Mouse (Mus musculus) liver, embryonic 15.5 days (tissue): ENCODE data around the gene Dnajc5. TPM values are rescaled to one million over a fixed set of nuclear protein-coding genes. Genes with fewer than 3 reads are reported as not detected.

Source experiments
- ATAC-seq: fragments of 200-750 bp; cut with Nextera tagmentation; 2 replicates; pipeline ENCODE4 v1.8.0; 2017; ENCODE audit warnings: moderate number of reproducible peaks, mild to moderate bottlenecking, moderate library complexity; ENCODE audit not compliant: insufficient read depth
- H3K27ac ChIP-seq: fragments of 300-500 bp; sonication (generic); replicated peaks from 2 replicates; pipeline ENCODE4 v1.5.1; 2015; ENCODE audit warnings: mild to moderate bottlenecking, inconsistent platforms
- H3K27me3 ChIP-seq: fragments of 300-500 bp; sonication (generic); 2 replicates; pipeline ENCODE4 v1.6.1; 2015; ENCODE audit warnings: mild to moderate bottlenecking, inconsistent platforms
- H3K36me3 ChIP-seq: fragments of 300-500 bp; sonication (generic); replicated peaks from 2 replicates; pipeline ENCODE4 v1.6.1; 2015; ENCODE audit warnings: moderate library complexity, mild to moderate bottlenecking, inconsistent platforms
- H3K4me1 ChIP-seq: fragments of 300-500 bp; sonication (generic); replicated peaks from 2 replicates; pipeline ENCODE4 v1.6.1; 2015; ENCODE audit warnings: inconsistent platforms
- H3K4me2 ChIP-seq: fragments of 300-500 bp; sonication (generic); 2 replicates; pipeline ENCODE4 v1.6.1; 2015; ENCODE audit warnings: moderate library complexity, mild to moderate bottlenecking, inconsistent platforms
- H3K4me3 ChIP-seq: fragments of 300-500 bp; sonication (generic); replicated peaks from 2 replicates; pipeline ENCODE4 v1.5.1; 2015; ENCODE audit warnings: mild to moderate bottlenecking, inconsistent platforms
- H3K9ac ChIP-seq: fragments of 300-500 bp; sonication (generic); 2 replicates; pipeline ENCODE4 v1.6.1; 2015; ENCODE audit warnings: moderate library complexity, mild to moderate bottlenecking, inconsistent platforms
- H3K9me3 ChIP-seq: fragments of 300-500 bp; sonication (generic); replicated peaks from 2 replicates; pipeline ENCODE4 v1.6.1; 2016; ENCODE audit warnings: inconsistent platforms
- WGBS: fragments of 180-500 bp; shearing (Covaris S2); methylation state at CpG from one replicate; pipeline ENCODE4 v1.1.7; 2015; ENCODE audit warnings: mixed read lengths; ENCODE audit not compliant: insufficient replicate concordance; 5-methylcytosine and 5-hydroxymethylcytosine counted together
- polyA plus RNA-seq: library from polyadenylated mRNA; unstranded; fragments of >200 nt; fragmentation: Nextera tagmentation; extraction: Ambion mirVana; gene quantifications from 2 replicates; pipeline ENCODE4 v1.2.1, GENCODE M21; 2015

The Dnajc5 gene
- polyA plus RNA-seq, 1 experiment from 2014 or later: 27.7 TPM

DNA sequence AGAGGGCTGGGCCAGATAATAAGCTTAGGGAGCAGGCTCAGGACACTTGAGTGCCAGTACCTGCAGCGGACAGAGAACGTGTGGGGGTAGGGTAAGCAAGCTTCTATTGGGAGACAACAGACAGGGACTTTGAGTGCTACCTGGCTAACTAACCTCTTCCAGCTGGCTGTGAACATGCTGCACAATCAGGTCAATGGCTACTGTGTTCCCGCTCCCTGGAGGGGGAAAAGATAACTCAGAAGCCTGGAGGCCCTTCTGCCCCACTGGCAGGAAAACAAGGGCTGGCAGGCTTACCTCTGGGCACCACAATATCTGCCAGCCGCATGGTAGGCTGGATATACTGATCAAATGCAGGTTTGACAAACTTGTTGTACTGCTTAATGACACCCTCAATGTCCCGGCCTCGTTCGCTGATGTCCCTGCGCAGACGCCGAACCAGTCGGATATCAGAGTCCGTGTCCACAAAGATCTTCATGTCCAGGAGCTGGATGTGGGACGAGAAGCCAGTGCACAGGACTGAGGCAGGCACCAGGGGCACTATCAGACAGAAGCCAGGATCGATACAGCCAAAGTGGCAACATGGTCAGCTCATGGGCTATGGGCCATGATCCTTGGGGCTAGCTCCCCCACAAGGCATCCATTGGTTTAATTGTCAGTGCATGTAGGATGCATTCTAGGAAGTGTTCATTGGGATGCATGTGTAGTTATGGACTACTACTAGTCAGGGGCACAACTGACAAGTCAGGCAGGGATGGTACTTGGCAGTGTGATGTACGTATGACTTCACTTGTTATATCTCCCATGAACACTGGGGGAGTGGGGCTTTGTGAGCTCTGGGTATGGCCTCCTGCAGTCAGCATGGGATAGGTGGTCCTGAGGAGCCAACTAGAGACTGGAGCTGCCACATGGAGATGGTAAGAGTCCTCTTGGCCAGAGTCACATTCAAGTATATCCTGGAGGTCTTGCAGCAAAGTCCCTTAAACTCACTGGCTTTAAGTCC is 52.9 kb downstream of the Dnajc5 start:
- Histone ChIP-seq H3K27ac (no peak overlapping the region), H3K9me3 (no peaks in the 10 kb centered on the region), H3K4me1 (peaks cover 82% of the 10 kb centered on the region), H3K36me3 (peaks cover 17% of the 10 kb centered on the region), H3K9ac (no peak overlapping the region), H3K4me2 (no peak overlapping the region), H3K4me3 (no peak overlapping the region), H3K27me3 (no peaks in the 10 kb centered on the region)
- ATAC-seq: no peak
- whole genome bisulfite sequencing: 84% methylated on average over 15 of the region's 15 CpGs

DNA sequence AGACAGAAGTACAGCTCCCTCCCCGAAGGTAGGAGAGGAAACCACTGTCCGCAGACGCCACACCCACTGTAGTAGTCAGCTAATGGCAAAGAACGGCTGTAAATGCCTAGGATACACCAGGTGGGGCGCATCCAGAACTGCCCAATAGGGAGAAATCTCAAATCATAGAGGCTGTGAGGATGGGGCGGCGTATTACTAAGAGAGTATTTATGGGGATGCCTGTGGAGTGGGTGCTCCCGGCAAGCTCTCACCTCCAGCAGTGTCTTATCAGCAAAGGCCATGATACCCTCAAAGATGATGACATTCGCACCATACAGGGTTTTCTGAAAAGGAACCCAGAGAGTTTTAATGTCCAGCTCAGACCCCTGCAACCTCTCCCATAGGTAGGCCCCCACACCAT is 53.7 kb downstream of the Dnajc5 start:
- H3K9ac ChIP-seq: no peak overlapping the region
- WGBS: 56% methylated on average over 9 of the region's 9 CpGs
- H3K9me3 ChIP-seq: no peaks in the 10 kb centered on the region
- peaks cover 17% of the 10 kb centered on the region for H3K36me3 ChIP-seq
- no peak overlapping the region for H3K4me2 ChIP-seq
- no peak overlapping the region for H3K27ac ChIP-seq
- H3K4me1 ChIP-seq: peaks cover 82% of the 10 kb centered on the region
- no peaks in the 10 kb centered on the region for H3K27me3 ChIP-seq
- no peak overlapping the region for H3K4me3 ChIP-seq
- no peak for ATAC-seq

DNA sequence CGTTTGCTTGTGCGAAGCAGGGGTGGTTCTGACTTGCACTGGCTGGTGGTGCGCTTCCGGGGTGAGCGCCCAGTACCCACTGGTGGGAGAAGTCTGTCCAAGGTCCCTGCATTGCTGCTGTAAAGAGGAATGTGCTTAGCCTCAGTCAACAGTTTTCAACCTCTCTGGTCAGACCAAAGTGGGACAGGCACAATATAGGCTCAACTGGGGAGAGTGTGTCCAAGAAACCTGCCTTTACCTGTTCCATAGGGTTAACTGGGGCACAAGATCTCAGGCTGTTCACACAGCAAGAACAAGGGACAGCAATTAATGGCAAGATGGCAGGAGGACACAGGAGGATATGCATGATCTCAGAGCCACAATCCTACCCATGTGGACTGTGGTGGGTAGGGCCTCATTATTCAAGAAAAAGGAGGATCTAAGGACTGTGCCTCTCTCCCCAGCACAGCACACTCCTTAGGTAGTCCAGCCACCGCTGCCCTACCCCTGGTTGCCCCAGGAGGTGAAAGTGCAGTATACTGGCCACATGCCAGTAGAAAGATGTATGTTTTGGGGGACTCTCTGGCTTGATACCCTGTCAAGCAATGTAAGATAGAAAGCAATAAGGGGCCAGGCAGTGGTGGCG is 54.7 kb downstream of the Dnajc5 start:
- WGBS: 88% methylated on average over 7 of the region's 7 CpGs
- no peak for ATAC-seq
- H3K36me3 ChIP-seq: peaks cover 17% of the 10 kb centered on the region
- no peak overlapping the region for H3K4me3 ChIP-seq
- no peak overlapping the region for H3K4me2 ChIP-seq
- no peak overlapping the region for H3K27ac ChIP-seq
- H3K9ac ChIP-seq: no peak overlapping the region
- H3K27me3 ChIP-seq: no peaks in the 10 kb centered on the region
- H3K9me3 ChIP-seq: no peaks in the 10 kb centered on the region
- peaks cover 82% of the 10 kb centered on the region for H3K4me1 ChIP-seq

DNA sequence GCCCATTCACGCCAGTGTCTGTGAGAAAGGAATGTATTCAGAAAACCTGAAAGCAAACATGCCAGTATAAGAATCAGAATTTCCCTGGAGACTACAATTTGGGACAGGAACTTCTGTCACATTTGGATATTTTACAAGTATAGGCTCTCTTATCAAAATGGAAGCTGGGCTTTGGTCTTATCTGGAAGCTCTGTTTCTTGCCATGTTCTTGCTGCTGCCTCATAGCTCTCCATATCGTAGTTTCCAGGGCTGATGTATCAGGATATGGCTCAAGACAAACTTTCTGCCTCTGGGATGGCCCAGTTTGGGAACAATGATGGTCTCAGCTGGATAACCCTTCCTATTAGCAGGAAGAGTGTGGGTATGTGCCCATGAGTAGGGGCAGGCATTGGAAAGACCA is 56.3 kb downstream of the Dnajc5 start:
- peak overlapping the region; percentile 48 for H3K4me2 ChIP-seq
- H3K9me3 ChIP-seq: no peaks in the 10 kb centered on the region
- H3K36me3 ChIP-seq: peaks cover 17% of the 10 kb centered on the region
- no peak overlapping the region for H3K9ac ChIP-seq
- H3K27ac ChIP-seq: peak overlapping the region; percentile 66
- no peaks in the 10 kb centered on the region for H3K27me3 ChIP-seq
- ATAC-seq: no peak
- WGBS: 52% methylated on average over 2 of the region's 2 CpGs
- H3K4me1 ChIP-seq: peaks cover 82% of the 10 kb centered on the region
- H3K4me3 ChIP-seq: no peak overlapping the region

DNA sequence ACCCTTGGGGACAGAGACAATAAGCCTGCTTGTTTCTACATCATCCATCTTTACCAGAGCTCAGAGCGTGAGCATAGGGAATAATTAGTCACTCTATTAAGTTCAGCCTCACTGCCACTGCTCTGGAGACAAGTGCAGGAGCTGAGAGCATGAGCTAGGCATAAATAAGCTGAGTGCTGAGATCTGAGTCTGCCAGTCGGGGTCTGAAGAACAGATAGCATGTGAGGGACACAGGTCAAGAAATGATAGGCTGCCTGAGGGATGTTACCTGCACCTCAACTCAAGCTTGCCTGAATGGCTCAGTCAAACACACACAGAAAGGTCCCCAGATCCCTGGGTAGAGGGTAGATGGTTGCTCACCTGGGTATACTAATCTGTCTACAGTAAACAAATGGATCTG is 56.8 kb downstream of the Dnajc5 start:
- WGBS: 58% methylated on average over 2 of the region's 2 CpGs
- H3K27me3 ChIP-seq: no peaks in the 10 kb centered on the region
- H3K4me2 ChIP-seq: peak overlapping the region; percentile 48
- H3K4me3 ChIP-seq: no peak overlapping the region
- H3K27ac ChIP-seq: peak overlapping the region; percentile 66
- 0 out of 2 replicates have a peak overlapping the region, but pooled peaks have one; percentile 0 for H3K9ac ChIP-seq
- peaks cover 14% of the 10 kb centered on the region for H3K36me3 ChIP-seq
- ATAC-seq: no peak
- no peaks in the 10 kb centered on the region for H3K9me3 ChIP-seq
- H3K4me1 ChIP-seq: peaks cover 81% of the 10 kb centered on the region

DNA sequence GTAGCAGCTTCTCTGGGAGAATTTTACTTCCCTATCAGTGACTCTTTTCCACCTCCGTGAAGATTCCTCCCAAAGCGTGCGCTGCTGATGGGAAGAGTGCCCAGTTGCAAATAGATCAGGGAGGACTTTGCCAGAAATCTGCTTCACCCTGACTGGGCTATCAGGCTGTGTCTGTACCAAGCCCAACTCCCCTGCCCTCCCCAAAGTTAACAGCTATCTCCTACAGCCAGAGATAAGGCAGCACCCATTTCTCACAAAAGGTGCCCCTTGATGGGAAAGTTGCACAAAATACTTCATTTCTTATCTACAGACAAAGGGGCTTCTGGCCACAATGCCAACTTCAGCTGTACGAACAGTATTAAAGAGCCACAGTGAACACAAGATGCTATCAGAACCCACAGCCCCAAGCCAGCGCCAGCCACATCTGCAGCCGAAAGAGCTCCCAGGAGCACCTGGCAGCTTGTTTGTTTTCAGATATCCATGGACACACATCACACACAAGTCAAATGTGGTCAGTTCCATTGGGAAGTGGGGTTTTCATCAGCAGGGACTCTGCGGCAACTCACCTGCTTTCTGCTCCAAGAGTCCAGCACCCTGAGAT is 57.8 kb downstream of the Dnajc5 start:
- peak; percentile 44 for ATAC-seq
- Histone ChIP-seq H3K4me1 (peaks cover 88% of the 10 kb centered on the region), H3K27me3 (no peaks in the 10 kb centered on the region), H3K9ac (peak overlapping the region; percentile 26; the same call in 1 of the 2 replicates), H3K36me3 (peaks cover 5% of the 10 kb centered on the region; the same call in 1 of the 2 replicates), H3K4me3 (0 out of 2 replicates have a peak overlapping the region, but pooled peaks have one; percentile 3), H3K27ac (peak overlapping the region; percentile 66), H3K9me3 (no peaks in the 10 kb centered on the region), H3K4me2 (peak overlapping the region; percentile 48)
- WGBS: 21% methylated on average over 7 of the region's 7 CpGs

DNA sequence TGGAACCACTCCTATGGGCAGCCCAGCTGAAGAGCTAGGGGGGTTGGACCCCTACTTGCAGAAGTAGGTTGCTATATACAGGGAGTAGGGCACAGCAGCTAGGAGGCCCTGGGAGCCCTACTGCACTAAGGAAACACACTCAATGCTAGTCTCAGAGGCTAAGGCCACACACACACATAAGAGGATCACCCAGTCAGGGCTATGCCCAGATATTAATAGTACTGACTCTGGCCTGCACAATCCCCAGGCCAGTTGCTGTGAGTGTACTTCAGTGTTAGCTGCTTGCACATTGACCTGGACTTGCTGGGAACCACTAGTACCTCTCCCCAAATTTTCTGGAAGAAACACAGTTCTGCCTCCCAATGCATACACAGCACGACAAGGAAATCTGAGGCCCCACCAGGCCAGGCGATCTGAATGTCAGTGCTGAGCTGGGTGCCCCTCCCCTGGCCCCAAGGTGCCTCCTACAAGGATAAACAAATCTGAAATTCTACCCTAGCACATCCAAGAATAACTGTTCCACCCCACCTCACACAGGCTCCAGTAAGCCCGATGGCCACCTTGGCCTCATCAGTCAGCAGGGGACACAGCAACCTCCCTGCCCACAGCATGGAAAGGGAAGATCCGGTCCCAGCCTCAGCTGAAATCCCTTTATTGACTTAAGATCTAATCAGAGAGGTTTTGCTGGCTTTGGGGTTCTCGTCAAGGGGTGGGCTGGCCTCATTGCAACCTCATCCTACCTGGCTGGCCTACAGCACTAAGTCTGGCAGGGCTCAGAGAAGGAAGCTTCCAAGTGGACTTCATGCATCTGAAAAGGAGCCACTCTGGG is 58.7 kb downstream of the Dnajc5 start:
- ATAC-seq: no peak
- H3K9ac ChIP-seq: peak overlapping the region; percentile 26; the same call in 1 of the 2 replicates
- no peaks in the 10 kb centered on the region for H3K27me3 ChIP-seq
- peak overlapping the region; percentile 48 for H3K4me2 ChIP-seq
- peaks cover 82% of the 10 kb centered on the region for H3K4me1 ChIP-seq
- H3K9me3 ChIP-seq: no peaks in the 10 kb centered on the region
- no peaks in the 10 kb centered on the region for H3K36me3 ChIP-seq
- no peak overlapping the region for H3K4me3 ChIP-seq
- 55% methylated on average over 5 of the region's 5 CpGs for WGBS
- peak overlapping the region; percentile 66 for H3K27ac ChIP-seq

GRCm38 (mm10) chr2:181579681-181580080 is 59.4 kb downstream of the Dnajc5 start:
- no peak for ATAC-seq
- no peaks in the 10 kb centered on the region for H3K27me3 ChIP-seq
- WGBS: 78% methylated on average over 1 of the region's 1 CpGs
- H3K9ac ChIP-seq: no peak overlapping the region
- peak overlapping the region; percentile 66; the same call in 1 of the 2 replicates for H3K27ac ChIP-seq
- peaks cover 75% of the 10 kb centered on the region for H3K4me1 ChIP-seq
- H3K9me3 ChIP-seq: no peaks in the 10 kb centered on the region
- no peak overlapping the region for H3K4me3 ChIP-seq
- H3K4me2 ChIP-seq: peak overlapping the region; percentile 98
- no peaks in the 10 kb centered on the region; the same call in 1 of the 2 replicates for H3K36me3 ChIP-seq

DNA sequence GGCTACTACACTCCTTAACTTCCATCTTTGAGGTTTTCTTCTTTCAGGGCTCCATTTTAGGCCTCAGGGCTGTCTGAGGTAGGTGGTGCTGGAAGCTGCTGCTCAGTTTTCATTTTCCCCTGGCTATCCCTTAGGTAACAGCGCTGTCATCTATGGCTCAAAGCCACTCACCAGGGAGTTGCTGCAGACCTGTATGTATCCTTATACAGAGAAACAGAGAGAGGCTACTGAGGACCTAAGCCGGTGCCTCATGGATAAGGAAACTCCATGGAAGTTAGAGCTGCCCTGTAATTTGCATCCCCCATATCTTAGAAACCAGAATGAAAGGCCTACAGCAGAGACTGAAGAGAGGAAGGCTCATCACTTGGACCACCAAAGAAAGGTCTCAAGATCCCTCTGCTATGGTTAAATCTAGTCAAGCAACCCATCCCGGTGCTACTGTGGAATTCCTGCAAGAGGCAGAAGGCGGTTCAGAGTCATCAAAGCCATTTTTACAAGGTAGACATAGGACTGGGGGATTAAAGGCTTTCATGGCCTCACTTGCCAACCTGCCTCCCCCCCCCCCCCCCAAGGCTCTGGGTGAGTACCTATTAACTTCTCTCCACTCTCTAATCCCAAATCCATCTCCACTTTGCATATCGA is 60.0 kb downstream of the Dnajc5 start:
- WGBS: 77% methylated on average over 5 of the region's 5 CpGs
- peak overlapping the region; percentile 77 for H3K4me3 ChIP-seq
- no peaks in the 10 kb centered on the region for H3K27me3 ChIP-seq
- H3K27ac ChIP-seq: peak overlapping the region; percentile 94
- H3K9me3 ChIP-seq: no peaks in the 10 kb centered on the region
- H3K4me1 ChIP-seq: peaks cover 70% of the 10 kb centered on the region
- H3K4me2 ChIP-seq: peak overlapping the region; percentile 98
- H3K36me3 ChIP-seq: peaks cover 5% of the 10 kb centered on the region
- H3K9ac ChIP-seq: peak overlapping the region; percentile 76
- no peak for ATAC-seq

DNA sequence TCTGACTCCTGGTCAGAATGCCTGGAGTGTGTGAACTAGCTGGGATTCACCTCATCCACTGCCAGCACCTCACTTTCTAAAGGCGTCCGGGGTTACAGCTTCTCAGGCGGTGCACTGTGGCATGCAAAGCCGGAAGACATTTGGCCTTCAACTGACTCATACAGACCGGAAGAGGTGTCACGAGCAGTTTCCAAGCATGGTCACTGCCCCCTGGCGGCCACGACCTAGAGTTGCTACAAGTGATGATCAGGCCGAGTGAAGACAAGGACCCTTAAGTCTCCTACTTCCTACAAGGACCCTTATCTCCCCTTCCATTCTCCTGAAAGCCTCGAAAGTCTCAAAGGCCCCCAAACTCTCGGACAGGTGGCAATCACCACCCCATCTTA is 60.7 kb downstream of the Dnajc5 start:
- no peaks in the 10 kb centered on the region for H3K9me3 ChIP-seq
- peaks cover 65% of the 10 kb centered on the region for H3K4me1 ChIP-seq
- peak overlapping the region; percentile 94 for H3K27ac ChIP-seq
- no peaks in the 10 kb centered on the region for H3K27me3 ChIP-seq
- ATAC-seq: peak; percentile 74
- peak overlapping the region; percentile 77 for H3K4me3 ChIP-seq
- peak overlapping the region; percentile 76 for H3K9ac ChIP-seq
- peak overlapping the region; percentile 98 for H3K4me2 ChIP-seq
- H3K36me3 ChIP-seq: peaks cover 13% of the 10 kb centered on the region
- WGBS: under 1% methylated on average over 11 of the region's 11 CpGs
